Mouse (Mus musculus) left cerebral cortex, adult 2 months (tissue): Measurements from ENCODE around the gene Antxr2. TPM values are rescaled to one million over a fixed set of nuclear protein-coding genes. Genes with fewer than 3 reads are reported as not detected.

Experiments used
- DNase-seq, 2 experiments: peaks; one replicate each; pipeline ENCODE4 v3.0.0; 2021 to 2022; ENCODE audit warnings: low spot score in 2 of 2, mixed read lengths in 1 of 2; ENCODE audit errors: extremely low spot score in 1 of 2
- H3K27ac ChIP-seq: fragments of 200-600 bp; 2 replicates; pipeline ENCODE4 v1.8.1; 2022
- H3K4me3 ChIP-seq: fragments of 200-600 bp; 2 replicates; pipeline ENCODE4 v1.8.1; 2022
- CTCF ChIP-seq: fragments of 200-600 bp; IDR thresholded peaks from 2 replicates; pipeline ENCODE4 v1.8.1; 2022; ENCODE audit warnings: antibody characterized with exemption, mild to moderate bottlenecking, moderate library complexity
- intact Hi-C: fragments of 180-260 bp; cut with DNase I; formaldehyde crosslinking; loops from one replicate; pipeline ENCODE4 v1.15.1; 2025
- long read RNA-seq, 2 experiments: library from polyadenylated mRNA; stranded (forward); transcript quantifications; one replicate each; pipeline ENCODE4 v2.0.0; 2021; ENCODE audit warnings: borderline mapping rate in 2 of 2
- total RNA-seq, 2 experiments: library from RNA; stranded (reverse); gene quantifications; 2 replicates each; pipeline ENCODE4 v1.2.3; 2021

The Antxr2 gene
- 1 to 10 TPM; 1.7 TPM for total RNA-seq
- long read RNA-seq, experiment 1, full-length matches to known transcripts, result 3 of 6 reads
- long read RNA-seq, experiment 1, partial matches to known transcripts, result 0 of 6 reads
- long read RNA-seq, experiment 1, other reads (novel, unspliced or antisense), result 3 of 6 reads
- long read RNA-seq, experiment 2, full-length matches to known transcripts, result 7 of 8 reads
- long read RNA-seq, experiment 2, partial matches to known transcripts, result 0 of 8 reads
- long read RNA-seq, experiment 2, other reads (novel, unspliced or antisense), result 1 of 8 reads

GRCm38 (mm10) chr5:98030902-98031641 is at the start of gene Antxr2:
Gene Antxr2 (minus strand): TSS chr5:98031043.
- Histone ChIP-seq H3K27ac (0 out of 2 replicates have a peak within 1 kb of the TSS, but pooled peaks have one; percentile 25), H3K4me3 (peak within 1 kb of the TSS; percentile 48)
- no peak for TF ChIP-seq CTCF
- intact Hi-C loops, result loop anchor here (5.0 kb wide), 1 partner anchor 136 kb away; the partner anchor contains the start of gene Prdm8
- peak; percentile 34 to 49 for DNase-seq

GRCm38 (mm10) chr5:98076612-98077011 is 45.8 kb upstream of the Antxr2 start:
- no peak overlapping the region for H3K4me3 ChIP-seq
- no peak overlapping the region for H3K27ac ChIP-seq
- no peak for TF ChIP-seq CTCF
- intact Hi-C loops, result no loop called here
- DNase-seq, result no peak

GRCm38 (mm10) chr5:98069191-98069590 is 38.3 kb upstream of the Antxr2 start:
- Histone ChIP-seq H3K4me3 (no peak overlapping the region), H3K27ac (no peak overlapping the region)
- TF ChIP-seq CTCF, result no peak
- no peak for DNase-seq
- intact Hi-C loops, result no loop called here

GRCm38 (mm10) chr5:98055275-98055674 is 24.4 kb upstream of the Antxr2 start:
- H3K27ac ChIP-seq, result no peak overlapping the region
- H3K4me3 ChIP-seq, result no peak overlapping the region
- intact Hi-C loops, result no loop called here
- no peak for DNase-seq
- TF ChIP-seq CTCF, result no peak

GRCm38 (mm10) chr5:98054834-98055233 is 24.0 kb upstream of the Antxr2 start:
- no peak for DNase-seq
- Histone ChIP-seq H3K27ac (no peak overlapping the region), H3K4me3 (no peak overlapping the region)
- no peak for TF ChIP-seq CTCF
- intact Hi-C loops, result no loop called here

GRCm38 (mm10) chr5:98034928-98035327 is 4.1 kb upstream of the Antxr2 start:
- intact Hi-C loops, result loop anchor here (5.0 kb wide), 1 partner anchor 132 kb away; the partner anchor contains the start of gene Prdm8
- Histone ChIP-seq H3K27ac (no peak overlapping the region), H3K4me3 (no peak overlapping the region)
- DNase-seq, result no peak
- no peak for TF ChIP-seq CTCF

GRCm38 (mm10) chr5:98034207-98034606 is 3.4 kb upstream of the Antxr2 start:
- no peak overlapping the region for H3K4me3 ChIP-seq
- intact Hi-C loops, result loop anchor here (5.0 kb wide), 1 partner anchor 133 kb away; the partner anchor contains the start of gene Prdm8
- no peak overlapping the region for H3K27ac ChIP-seq
- TF ChIP-seq CTCF, result no peak
- DNase-seq, result no peak

- Histone ChIP-seq H3K27ac (no peak overlapping the region), H3K4me3 (no peak overlapping the region)
- no peak for DNase-seq
- intact Hi-C loops, result loop anchor here (5.0 kb wide), 1 partner anchor 134 kb away; the partner anchor contains the start of gene Prdm8
- no peak for TF ChIP-seq CTCF
These were observed 2.1 kb upstream of the Antxr2 start for GRCm38 (mm10) chr5:98032803-98033420.

- intact Hi-C loops, result loop anchor here (5.0 kb wide), 1 partner anchor 137 kb away; the partner anchor contains the start of gene Prdm8
- Histone ChIP-seq H3K27ac (0 out of 2 replicates have a peak overlapping the region, but pooled peaks have one; percentile 25), H3K4me3 (peak overlapping the region; percentile 48)
- TF ChIP-seq CTCF, result no peak
- peak; percentile 20 to 44 for DNase-seq
These were observed 547 bp downstream of the Antxr2 start for GRCm38 (mm10) chr5:98030091-98030901.

GRCm38 (mm10) chr5:98027688-98028389 is 3.0 kb downstream of the Antxr2 start:
- no peak for TF ChIP-seq CTCF
- Histone ChIP-seq H3K27ac (no peak overlapping the region), H3K4me3 (no peak overlapping the region)
- intact Hi-C loops, result loop anchor here (5.0 to 10.0 kb wide), 2 partner anchors 321 to 903 kb away; no protein-coding TSS in a partner anchor
- no peak for DNase-seq
